Mouse (Mus musculus) ES-Bruce4 (cell line): ENCODE results near the gene Eif4e3.

Source experiments
- CTCF ChIP-seq: IDR thresholded peaks from one replicate; pipeline ENCODE4 v1.8.1; 2011; ENCODE audit warnings: low read depth, low read length
- EP300 ChIP-seq: IDR thresholded peaks from 2 replicates; pipeline ENCODE4 v1.6.1; 2011; ENCODE audit warnings: low read depth, low read length; ENCODE audit not compliant: insufficient read depth
- POLR2A ChIP-seq: IDR thresholded peaks from one replicate; pipeline ENCODE4 v1.8.1; 2011; ENCODE audit warnings: low read length; ENCODE audit not compliant: insufficient read depth

DNA sequence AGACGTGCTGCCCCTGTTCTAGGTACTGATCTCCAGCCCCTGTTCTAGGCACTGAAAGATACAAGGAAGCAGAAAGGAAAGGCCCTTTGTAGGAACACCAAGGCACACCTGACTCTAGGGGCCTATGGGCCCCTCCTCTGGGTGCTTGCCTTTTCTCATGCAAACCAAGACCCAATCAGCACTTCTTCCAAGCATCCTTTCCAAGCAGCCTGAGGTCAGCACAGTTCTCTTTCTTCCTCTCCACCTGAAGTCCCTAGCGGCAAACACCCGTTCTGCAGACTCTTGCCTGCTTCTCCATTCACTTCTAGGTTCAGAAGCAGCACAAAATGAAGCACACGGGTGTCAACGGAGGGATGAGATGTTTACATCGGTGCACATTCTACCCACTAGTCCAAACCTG, 48.6 kb upstream of the Eif4e3 start:
- TF ChIP-seq POLR2A (no peak), EP300 (no peak), CTCF (no peak)
